Mouse (Mus musculus): ENCODE results near the gene Agmo. TPM values are rescaled to one million over a fixed set of nuclear protein-coding genes. Genes with fewer than 3 reads are reported as not detected.

The Agmo gene
- polyA plus RNA-seq (2014; fragmentation: Illumina TruSeq; extraction: RNeasy Lipid Tissue Mini Kit (QIAGEN cat#74804)): 12.4 TPM

GRCm38 (mm10) chr12:37241566-37242021 is at the start of gene Agmo:
Agmo (plus strand) TSS chr12:37241641.

Other genes with a start within 250 kb of the Agmo start
- gene Meox2, start 133.1 kb upstream of the Agmo start, polyA plus RNA-seq (2014; fragmentation: Illumina TruSeq; extraction: RNeasy Lipid Tissue Mini Kit (QIAGEN cat#74804)): 1.9 TPM